Mouse (Mus musculus) liver, adult (tissue): ENCODE data around the gene Gpr153.

Experiments
- GATA4 ChIP-seq: IDR thresholded peaks from 2 replicates; pipeline ENCODE4 v1.6.1; 2014; ENCODE audit warnings: mild to moderate bottlenecking, low read length; ENCODE audit not compliant: insufficient replicate concordance

Gpr153 gene

GRCm38 (mm10) chr4:152263089-152263488 lies 10.9 kb upstream of the Gpr153 start:
- TF ChIP-seq GATA4 = no peak

- TF ChIP-seq GATA4 = no peak
Observed at GRCm38 (mm10) chr4:152263512-152264176, 10.4 kb upstream of the Gpr153 start.

- no peak for TF ChIP-seq GATA4
Observed at GRCm38 (mm10) chr4:152264177-152264530, 9.9 kb upstream of the Gpr153 start.

- TF ChIP-seq GATA4 = no peak
Observed at GRCm38 (mm10) chr4:152264867-152265568, 9.0 kb upstream of the Gpr153 start.

DNA sequence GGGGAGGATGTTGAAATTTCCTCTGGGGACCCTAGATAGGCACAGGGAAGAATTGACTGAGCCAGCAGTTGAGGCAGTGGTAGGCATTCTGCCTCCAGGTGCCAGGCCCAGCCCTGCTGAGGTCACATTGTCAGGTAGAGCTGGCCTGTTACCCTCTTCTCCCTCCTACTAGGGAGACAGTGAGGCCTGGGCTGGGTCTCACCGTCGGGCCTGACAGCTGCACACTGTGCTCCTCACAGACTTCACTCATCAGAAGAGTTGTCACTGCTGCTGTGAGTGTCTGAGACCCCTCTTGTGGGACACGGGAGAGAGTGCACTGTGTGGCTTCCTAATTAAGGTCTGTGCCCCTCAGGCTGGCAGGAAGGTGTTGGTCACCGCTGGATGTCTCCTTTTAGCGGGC lies 8.2 kb upstream of the Gpr153 start:
- no peak for TF ChIP-seq GATA4

- no peak for TF ChIP-seq GATA4
Observed at GRCm38 (mm10) chr4:152266236-152266895, 7.7 kb upstream of the Gpr153 start.

DNA sequence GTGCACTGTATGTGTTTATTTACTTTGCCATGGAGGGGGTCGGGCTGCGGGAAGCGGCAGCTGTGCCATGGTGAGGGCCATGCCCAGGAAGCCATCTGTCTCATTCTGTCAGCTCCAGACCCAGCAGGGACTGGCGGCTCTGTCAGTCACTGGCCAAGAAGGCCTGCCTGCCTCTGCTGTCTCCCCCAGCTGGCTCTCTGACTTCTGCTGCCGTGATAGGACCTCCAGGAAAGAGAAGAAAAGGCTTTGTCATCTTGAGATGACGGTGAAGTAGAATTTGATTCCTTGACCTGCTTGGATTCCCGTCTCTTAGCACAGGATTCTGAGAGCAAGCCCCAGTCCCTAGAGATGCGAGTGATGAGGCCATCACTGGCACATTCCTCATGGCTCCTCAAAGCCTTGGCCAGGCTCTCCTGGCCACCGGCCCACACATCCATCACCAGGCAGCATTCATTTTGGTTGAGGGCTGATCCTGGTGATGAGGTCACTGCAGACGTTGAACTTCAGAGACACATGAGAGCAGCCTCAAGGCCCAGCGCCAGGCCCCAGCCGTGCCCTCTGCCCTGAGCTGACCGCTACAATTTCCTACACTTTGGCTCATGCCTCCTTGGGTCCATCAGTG lies 6.2 kb upstream of the Gpr153 start:
- TF ChIP-seq GATA4 = no peak

GRCm38 (mm10) chr4:152269967-152270366 lies 4.1 kb upstream of the Gpr153 start:
- no peak for TF ChIP-seq GATA4

DNA sequence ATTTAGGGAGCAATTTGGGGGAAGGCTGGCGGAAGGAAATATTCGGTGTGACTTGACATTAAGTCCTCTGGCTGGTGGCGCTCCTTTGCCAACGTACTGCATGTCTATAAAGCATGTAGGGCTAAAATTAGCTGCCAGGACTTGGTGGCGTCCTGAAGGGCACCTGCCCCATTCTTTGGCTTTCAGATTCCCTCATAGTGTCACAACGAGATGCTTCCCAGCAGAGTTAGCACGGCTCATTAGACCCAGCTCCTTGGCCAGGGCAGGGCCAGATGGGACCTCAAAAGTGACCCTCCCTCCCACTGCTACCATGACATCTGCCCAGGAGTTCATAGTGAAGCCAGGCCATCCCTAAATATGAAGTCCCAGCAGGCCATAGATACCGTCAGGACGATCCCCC lies 3.4 kb upstream of the Gpr153 start:
- no peak for TF ChIP-seq GATA4

DNA sequence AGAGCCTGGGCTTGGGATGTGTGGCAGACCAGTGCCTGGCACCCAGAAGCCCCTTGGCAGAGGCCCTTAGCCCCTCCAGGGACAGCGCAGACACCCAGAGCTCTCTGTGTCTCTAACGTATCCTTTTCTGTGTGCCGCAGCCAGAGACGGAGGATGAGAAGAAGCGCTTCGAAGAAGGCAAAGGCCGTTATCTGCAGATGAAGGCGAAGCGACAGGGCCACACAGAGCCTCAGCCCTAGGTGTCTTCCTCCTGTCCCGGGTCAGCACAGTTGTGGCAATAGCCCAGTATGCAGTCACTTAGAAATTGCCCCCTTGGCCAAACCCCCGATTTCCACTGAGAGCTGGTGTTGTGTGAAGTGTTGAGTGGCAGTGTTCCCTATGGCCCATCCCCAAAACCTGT lies 2.7 kb upstream of the Gpr153 start:
- TF ChIP-seq GATA4 = no peak

DNA sequence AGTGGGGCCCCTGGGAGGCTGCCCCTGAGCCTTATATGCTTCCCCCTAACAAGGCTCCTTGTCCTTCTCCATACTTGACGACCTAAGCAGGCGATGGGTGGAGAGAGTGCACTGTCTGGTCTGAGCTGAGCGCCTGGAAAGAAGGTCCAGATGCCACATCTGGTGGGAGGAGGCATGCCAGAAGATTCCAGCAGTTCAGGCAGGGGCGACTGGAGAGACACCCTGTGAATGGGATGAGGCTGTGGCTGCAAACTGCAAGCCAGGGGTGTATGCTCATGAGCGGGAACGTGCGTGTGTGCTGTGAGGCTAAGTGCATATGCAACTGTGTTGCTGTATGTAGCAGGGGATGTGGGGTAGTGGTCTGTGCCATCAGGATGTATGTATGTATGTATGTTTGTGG lies 2.0 kb upstream of the Gpr153 start:
- no peak for TF ChIP-seq GATA4

GRCm38 (mm10) chr4:152272449-152273049 lies 1.5 kb upstream of the Gpr153 start:
- TF ChIP-seq GATA4 = no peak; the same call in 1 of the 2 replicates

DNA sequence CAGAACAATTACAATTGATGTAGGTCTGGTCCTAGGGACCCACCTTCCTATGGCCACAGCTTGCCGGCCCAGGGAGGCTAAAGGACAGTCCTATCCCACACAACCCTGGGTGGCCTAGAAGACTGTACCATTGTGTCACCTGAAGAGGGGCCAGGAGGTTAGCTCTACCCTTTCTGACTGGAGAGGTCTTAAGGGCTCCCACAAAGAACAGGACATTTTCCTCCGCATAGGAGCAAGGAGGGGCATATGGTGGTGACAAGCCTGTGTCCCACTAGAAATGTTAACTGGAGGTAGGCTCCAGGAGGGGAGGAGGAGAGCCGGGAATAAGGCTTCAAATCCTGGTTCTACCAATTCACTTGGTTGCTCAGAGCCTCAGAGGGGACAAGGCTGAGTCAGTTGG lies 841 bp upstream of the Gpr153 start:
- no peak for TF ChIP-seq GATA4

GRCm38 (mm10) chr4:152274681-152275131 lies 674 bp downstream of the Gpr153 start:
- no peak for TF ChIP-seq GATA4
